Mouse (Mus musculus) embryonic facial prominence, embryonic 13.5 days (tissue): ENCODE results near the gene Acox1. TPM values are rescaled to one million over a fixed set of nuclear protein-coding genes. Genes with fewer than 3 reads are reported as not detected.

Source experiments
- ATAC-seq: fragments of 200-750 bp; cut with Nextera tagmentation; 2 replicates; pipeline ENCODE4 v1.8.0; 2017; ENCODE audit warnings: low read depth; ENCODE audit not compliant: insufficient number of reproducible peaks, insufficient read depth, low FRiP score, low TSS enrichment
- H3K27ac ChIP-seq: fragments of 300-500 bp; sonication (generic); 2 replicates; pipeline ENCODE4 v1.5.1; 2015; ENCODE audit warnings: moderate library complexity, mild to moderate bottlenecking, inconsistent platforms
- H3K27me3 ChIP-seq: fragments of 300-500 bp; sonication (generic); 2 replicates; pipeline ENCODE4 v1.6.1; 2015; ENCODE audit warnings: mild to moderate bottlenecking, inconsistent platforms
- H3K36me3 ChIP-seq: fragments of 300-500 bp; sonication (generic); 2 replicates; pipeline ENCODE4 v1.6.1; 2015; ENCODE audit warnings: mild to moderate bottlenecking, inconsistent platforms
- H3K4me1 ChIP-seq: fragments of 300-500 bp; sonication (generic); 2 replicates; pipeline ENCODE4 v1.6.1; 2015; ENCODE audit warnings: inconsistent platforms
- H3K4me2 ChIP-seq: fragments of 300-500 bp; sonication (generic); 2 replicates; pipeline ENCODE4 v1.6.1; 2015; ENCODE audit warnings: moderate library complexity, mild to moderate bottlenecking, inconsistent platforms
- H3K4me3 ChIP-seq: fragments of 300-500 bp; sonication (generic); 2 replicates; pipeline ENCODE4 v1.5.1; 2015; ENCODE audit warnings: mild to moderate bottlenecking, inconsistent platforms
- H3K9ac ChIP-seq: fragments of 300-500 bp; sonication (generic); 2 replicates; pipeline ENCODE4 v1.6.1; 2015; ENCODE audit warnings: mild to moderate bottlenecking, inconsistent platforms
- H3K9me3 ChIP-seq: fragments of 300-500 bp; sonication (generic); 2 replicates; pipeline ENCODE4 v1.6.1; 2016; ENCODE audit warnings: inconsistent platforms
- WGBS: fragments of 180-500 bp; shearing (Covaris S2); methylation state at CpG from one replicate; pipeline ENCODE4 v1.1.7; 2015; ENCODE audit warnings: mixed read lengths; 5-methylcytosine and 5-hydroxymethylcytosine counted together
- polyA plus RNA-seq: library from polyadenylated mRNA; unstranded; fragments of >200 nt; fragmentation: Nextera tagmentation; extraction: Ambion mirVana; gene quantifications from 2 replicates; pipeline ENCODE4 v1.2.1, GENCODE M21; 2015

Gene Acox1
- polyA plus RNA-seq, 1 experiment from 2014 or later, result 21.4 TPM

- H3K36me3 ChIP-seq, result peaks cover 56% of the 10 kb centered on the region
- ATAC-seq, result no peak
These were observed 11.5 kb downstream of the Acox1 start for GRCm38 (mm10) chr11:116187226-116187930.

DNA sequence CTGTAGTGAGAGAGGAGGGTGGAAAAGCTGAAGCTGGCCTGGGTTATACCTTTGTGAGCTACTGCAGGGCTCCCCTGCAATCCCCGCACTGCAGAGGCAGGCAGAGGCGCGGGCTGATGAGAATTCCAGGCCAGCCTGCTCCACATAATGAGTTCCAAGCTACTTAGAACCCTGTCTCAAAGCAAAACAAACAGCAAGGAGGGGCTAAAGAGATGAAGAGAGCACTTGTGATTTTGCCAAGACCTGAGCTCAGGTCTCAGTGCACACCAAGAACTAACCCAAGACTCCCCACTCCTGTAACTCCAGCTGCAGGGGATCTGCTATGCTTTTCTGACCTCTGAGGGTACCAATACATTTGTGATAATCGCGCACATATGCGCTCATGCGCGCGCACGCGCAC is 12.5 kb downstream of the Acox1 start:
- Histone ChIP-seq H3K36me3 (peaks cover 64% of the 10 kb centered on the region), H3K9me3 (no peaks in the 10 kb centered on the region), H3K4me3 (no peak overlapping the region), H3K27me3 (no peaks in the 10 kb centered on the region), H3K4me1 (peaks cover 20% of the 10 kb centered on the region), H3K9ac (peak overlapping the region; percentile 21; the same call in 1 of the 2 replicates), H3K27ac (peak overlapping the region; percentile 84), H3K4me2 (no peak overlapping the region)
- WGBS, result 61% methylated on average over 11 of the region's 11 CpGs
- ATAC-seq, result no peak

More at GRCm38 (mm10) chr11:116187226-116187930, 11.5 kb downstream of the Acox1 start:
- Histone ChIP-seq H3K4me2 (no peak overlapping the region), H3K4me1 (peaks cover 20% of the 10 kb centered on the region), H3K9me3 (no peaks in the 10 kb centered on the region), H3K4me3 (no peak overlapping the region), H3K9ac (peak overlapping the region; percentile 47; the same call in 1 of the 2 replicates), H3K27ac (peak overlapping the region; percentile 73), H3K27me3 (no peaks in the 10 kb centered on the region)
- WGBS, result 49% methylated on average over 11 of the region's 11 CpGs

DNA sequence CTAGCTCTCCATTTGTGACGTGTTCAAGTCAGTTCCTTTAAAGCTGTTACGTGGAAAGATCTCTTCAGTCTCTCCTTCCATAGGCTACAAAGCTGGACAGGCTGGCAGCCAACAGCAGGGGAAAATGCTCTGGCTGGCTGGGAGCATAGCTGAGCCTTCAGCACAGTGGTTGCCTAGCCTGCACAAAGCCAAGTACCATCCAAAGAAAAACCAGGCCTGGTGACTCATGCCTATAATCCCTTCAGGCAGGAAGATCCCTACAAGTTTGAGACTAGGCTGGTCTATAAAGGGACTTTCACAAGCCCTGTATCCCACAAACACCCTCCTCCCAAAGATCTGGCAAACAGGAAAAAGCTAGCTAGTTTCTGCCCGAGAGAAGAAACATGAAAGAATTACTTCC is 13.0 kb downstream of the Acox1 start:
- H3K9me3 ChIP-seq, result no peaks in the 10 kb centered on the region
- no peaks in the 10 kb centered on the region for H3K27me3 ChIP-seq
- no peak overlapping the region for H3K4me3 ChIP-seq
- H3K4me2 ChIP-seq, result no peak overlapping the region
- ATAC-seq, result no peak
- no peak overlapping the region for H3K9ac ChIP-seq
- H3K27ac ChIP-seq, result peak overlapping the region; percentile 84
- peaks cover 20% of the 10 kb centered on the region for H3K4me1 ChIP-seq
- 71% methylated on average over 3 of the region's 3 CpGs for WGBS
- H3K36me3 ChIP-seq, result peaks cover 62% of the 10 kb centered on the region

DNA sequence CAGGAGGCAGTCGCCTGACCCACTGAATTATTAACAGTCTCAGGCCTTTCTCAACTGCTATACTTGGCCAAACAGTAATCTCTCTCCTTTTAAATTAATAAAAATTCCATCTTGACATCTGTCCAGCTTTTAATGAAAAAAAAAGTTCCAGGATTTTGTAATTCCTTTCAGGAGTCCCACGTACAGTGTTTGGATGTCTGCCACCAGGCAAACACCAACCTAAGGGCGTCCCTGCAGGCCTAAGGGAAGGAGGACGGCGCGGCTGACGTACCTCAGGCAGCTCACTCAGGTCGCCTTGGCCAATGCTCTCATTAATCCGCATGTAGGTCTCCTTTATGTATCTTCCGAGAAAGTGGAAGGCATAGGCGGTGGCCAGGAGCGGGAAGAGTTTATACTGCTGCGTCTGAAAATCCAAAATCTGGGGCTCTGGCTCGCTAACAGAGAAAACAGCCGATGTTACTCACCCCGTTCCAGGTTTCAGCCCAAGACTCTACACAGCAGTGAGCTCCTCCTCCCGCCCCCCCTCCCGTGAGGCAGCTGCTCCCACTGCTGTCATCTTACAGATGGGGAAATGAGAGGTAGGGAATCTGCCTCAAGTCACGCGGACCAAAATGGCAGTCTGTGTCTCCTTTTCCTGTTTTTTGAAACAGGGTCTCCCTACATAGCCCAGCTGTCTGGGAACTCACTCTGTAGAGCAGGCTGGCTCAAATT is 20.3 kb downstream of the Acox1 start:
- 87% methylated on average over 20 of the region's 20 CpGs for WGBS

DNA sequence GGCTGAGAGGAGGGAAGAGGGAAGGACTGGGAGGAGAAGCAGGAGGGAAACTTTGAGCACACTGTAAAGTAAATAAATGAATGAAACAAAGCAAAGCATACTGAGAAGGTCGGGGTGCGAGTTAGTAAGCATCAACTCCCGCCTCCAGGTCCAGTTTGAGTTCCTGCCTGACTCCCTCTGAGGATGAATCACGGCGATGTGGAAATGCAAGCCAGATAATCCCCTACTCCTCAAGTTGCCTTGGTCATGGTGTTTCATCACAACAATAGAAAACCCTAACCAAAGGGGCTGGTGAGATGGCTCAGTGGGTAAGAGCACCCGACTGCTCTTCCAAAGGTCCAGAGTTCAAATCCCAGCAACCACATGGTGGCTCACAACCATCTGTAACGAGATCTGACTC is 22.8 kb downstream of the Acox1 start:
- Histone ChIP-seq H3K36me3 (peaks cover 90% of the 10 kb centered on the region), H3K9ac (no peak overlapping the region)
- 84% methylated on average over 7 of the region's 7 CpGs for WGBS

More for the DNA sequence above, 20.3 kb downstream of the Acox1 start:
- Histone ChIP-seq H3K9me3 (no peaks in the 10 kb centered on the region), H3K9ac (no peak overlapping the region), H3K27ac (no peak overlapping the region), H3K27me3 (no peaks in the 10 kb centered on the region), H3K4me2 (no peak overlapping the region), H3K36me3 (peaks cover 87% of the 10 kb centered on the region), H3K4me1 (no peaks in the 10 kb centered on the region), H3K4me3 (no peak overlapping the region)
- ATAC-seq, result no peak

DNA sequence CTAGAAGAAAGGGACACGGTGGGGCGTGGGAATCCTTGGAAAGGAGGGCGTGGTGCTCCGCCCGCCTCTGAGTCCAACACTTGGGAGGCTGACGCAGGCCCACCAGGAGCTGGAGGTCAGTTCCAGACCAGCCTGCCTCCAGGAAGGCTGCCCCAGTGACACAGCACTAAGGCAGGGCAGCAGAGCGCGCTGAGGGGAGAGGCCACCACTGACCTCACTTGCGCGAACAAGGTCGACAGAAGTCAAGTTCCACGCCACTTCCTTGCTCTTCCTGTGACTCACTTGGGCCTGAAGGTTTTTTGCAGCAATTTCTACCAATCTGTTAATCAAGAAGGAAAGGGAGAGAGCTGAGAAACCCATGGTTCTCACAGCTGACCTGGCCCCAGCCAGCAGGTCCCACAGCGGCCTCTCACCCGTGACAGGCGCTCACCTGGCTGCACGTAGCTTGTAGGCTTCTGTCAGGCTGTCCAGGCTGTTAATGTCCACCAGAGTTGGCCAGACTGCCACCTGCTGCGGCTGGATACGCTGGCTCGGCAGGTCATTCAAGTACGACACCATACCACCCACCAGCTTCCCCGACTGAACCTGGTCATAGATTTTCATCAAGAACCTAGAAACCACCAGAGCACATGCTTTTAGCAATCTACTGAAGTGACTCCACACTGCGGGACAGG is 23.9 kb downstream of the Acox1 start:
- Histone ChIP-seq H3K27me3 (no peaks in the 10 kb centered on the region), H3K4me3 (no peak overlapping the region), H3K4me2 (no peak overlapping the region), H3K9ac (no peak overlapping the region), H3K27ac (no peak overlapping the region), H3K9me3 (no peaks in the 10 kb centered on the region), H3K36me3 (peaks cover 79% of the 10 kb centered on the region), H3K4me1 (no peaks in the 10 kb centered on the region)
- WGBS, result 92% methylated on average over 22 of the region's 22 CpGs
- no peak for ATAC-seq

More for the DNA sequence above, 22.8 kb downstream of the Acox1 start:
- ATAC-seq, result no peak
- Histone ChIP-seq H3K9me3 (no peaks in the 10 kb centered on the region), H3K4me1 (no peaks in the 10 kb centered on the region), H3K4me2 (no peak overlapping the region), H3K27me3 (no peaks in the 10 kb centered on the region), H3K27ac (no peak overlapping the region), H3K4me3 (no peak overlapping the region)

GRCm38 (mm10) chr11:116171959-116172358 is 26.9 kb downstream of the Acox1 start:
- no peaks in the 10 kb centered on the region for H3K27me3 ChIP-seq
- no peak overlapping the region for H3K9ac ChIP-seq
- H3K4me3 ChIP-seq, result no peak overlapping the region
- H3K4me1 ChIP-seq, result peaks cover 10% of the 10 kb centered on the region
- no peak overlapping the region for H3K4me2 ChIP-seq
- WGBS, result 78% methylated on average over 2 of the region's 2 CpGs
- H3K27ac ChIP-seq, result no peak overlapping the region
- ATAC-seq, result no peak
- peaks cover 52% of the 10 kb centered on the region for H3K36me3 ChIP-seq
- H3K9me3 ChIP-seq, result no peaks in the 10 kb centered on the region

DNA sequence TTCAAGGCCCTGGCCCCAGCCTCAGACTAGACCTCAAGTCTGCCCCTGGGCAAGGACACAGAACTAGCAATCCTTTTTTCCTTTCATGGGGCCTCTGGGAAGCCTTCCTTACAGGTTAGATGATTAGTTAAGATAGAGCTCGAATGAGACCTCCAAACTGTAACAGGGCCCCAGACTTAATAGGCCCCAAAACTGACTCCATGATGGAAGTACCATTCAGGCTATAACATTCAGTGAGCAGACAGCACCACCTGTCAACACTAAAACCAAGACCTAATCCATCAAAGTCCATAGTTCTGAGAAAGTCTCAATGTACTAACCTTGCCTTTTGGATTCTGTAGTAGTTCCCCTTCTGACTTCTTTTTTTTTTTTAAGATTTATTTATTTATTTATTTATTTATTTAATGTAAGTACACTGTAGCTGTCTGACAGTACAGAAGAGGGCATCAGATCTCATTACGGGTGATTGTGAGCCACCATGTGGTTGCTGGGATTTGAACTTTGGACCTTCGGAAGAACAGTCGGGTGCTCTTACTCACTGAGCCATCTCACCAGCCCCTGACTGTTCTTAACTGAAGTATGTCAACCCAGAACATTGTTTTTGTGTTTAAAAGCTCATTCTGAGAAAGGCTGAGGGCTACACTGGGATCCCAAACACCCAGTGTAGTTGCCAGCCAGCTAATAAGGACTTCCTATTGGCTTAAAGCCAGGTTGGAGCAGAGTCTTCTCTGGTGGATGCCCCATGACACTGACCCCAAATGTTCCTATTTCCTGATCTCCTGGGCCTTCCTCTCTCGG is 28.6 kb downstream of the Acox1 start:
- Histone ChIP-seq H3K36me3 (peaks cover 46% of the 10 kb centered on the region), H3K4me1 (peaks cover 22% of the 10 kb centered on the region), H3K9ac (no peak overlapping the region), H3K9me3 (no peaks in the 10 kb centered on the region), H3K27me3 (no peaks in the 10 kb centered on the region), H3K27ac (no peak overlapping the region), H3K4me2 (no peak overlapping the region), H3K4me3 (no peak overlapping the region)
- ATAC-seq, result no peak
- WGBS, result 81% methylated on average over 5 of the region's 5 CpGs

- Histone ChIP-seq H3K27ac (no peak overlapping the region), H3K9me3 (no peaks in the 10 kb centered on the region), H3K36me3 (peaks cover 44% of the 10 kb centered on the region), H3K4me1 (peaks cover 22% of the 10 kb centered on the region), H3K9ac (no peak overlapping the region), H3K4me3 (no peak overlapping the region), H3K27me3 (no peaks in the 10 kb centered on the region), H3K4me2 (no peak overlapping the region)
- 74% methylated on average over 3 of the region's 3 CpGs for WGBS
- ATAC-seq, result no peak
These were observed 29.6 kb downstream of the Acox1 start for GRCm38 (mm10) chr11:116169214-116169613.

DNA sequence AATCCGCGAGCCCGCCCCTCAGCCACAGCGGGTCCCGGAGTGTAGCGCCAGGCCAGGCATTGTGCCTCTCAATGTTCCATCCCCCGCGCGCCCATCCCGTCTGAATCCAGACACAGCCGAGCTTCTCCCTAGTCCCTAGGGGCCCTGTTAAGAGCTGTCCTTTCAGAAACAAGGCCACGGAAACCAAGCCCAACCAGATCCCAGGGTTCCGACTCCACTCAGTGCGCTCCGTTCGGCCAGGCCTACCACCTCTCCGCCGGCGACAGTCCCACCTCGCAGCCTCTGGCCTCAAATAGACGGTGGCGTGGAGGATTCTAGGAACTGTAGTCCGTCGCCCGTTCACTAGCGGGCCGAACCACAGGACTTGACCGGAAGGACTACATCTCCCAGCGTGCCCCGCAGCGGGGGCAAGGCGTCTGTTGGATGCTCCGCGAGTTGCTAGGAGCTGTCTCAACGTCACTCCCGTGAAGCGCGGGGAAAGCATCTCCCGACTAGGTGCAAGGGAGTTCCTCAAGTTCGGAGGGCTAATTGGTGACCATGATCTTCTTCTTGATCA is 30.9 kb downstream of the Acox1 start, which contains the start of gene Fbf1:
TSS of gene Fbf1 (minus strand) at position 283 of the 556 bp plus-strand sequence.
- Histone ChIP-seq H3K27me3 (no peaks in the 10 kb centered on the region), H3K9ac (peak within 1 kb of the TSS; percentile 88), H3K4me1 (peaks cover 22% of the 10 kb centered on the region), H3K36me3 (peaks cover 44% of the 10 kb centered on the region), H3K27ac (peak within 1 kb of the TSS; percentile 91), H3K4me2 (peak within 1 kb of the TSS; percentile 76), H3K4me3 (peak within 1 kb of the TSS; percentile 77), H3K9me3 (no peaks in the 10 kb centered on the region)
- WGBS, result under 1% methylated on average over 40 of the region's 40 CpGs
- peak; percentile 90 for ATAC-seq

DNA sequence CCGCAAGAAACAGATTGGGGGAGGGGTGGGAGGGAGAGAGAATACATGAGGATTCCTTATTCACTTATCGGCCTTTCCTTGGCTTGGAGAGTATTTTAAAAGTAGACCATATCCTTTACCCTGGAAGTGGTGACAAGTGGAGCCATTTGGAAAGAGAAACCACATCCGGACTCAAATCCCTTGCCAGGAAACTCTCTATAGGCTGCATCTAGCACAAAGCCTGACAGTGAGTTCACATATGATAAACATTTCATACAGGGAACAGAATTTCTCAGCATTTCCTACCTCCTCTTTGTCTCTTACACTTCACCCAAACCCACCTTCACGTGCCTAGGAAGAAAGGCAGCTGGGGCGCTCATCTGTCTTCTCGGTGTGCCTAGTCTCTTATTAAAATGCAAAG is 31.6 kb downstream of the Acox1 start:
- Histone ChIP-seq H3K36me3 (peaks cover 40% of the 10 kb centered on the region), H3K27ac (peak overlapping the region; percentile 91), H3K4me1 (peaks cover 25% of the 10 kb centered on the region), H3K9me3 (no peaks in the 10 kb centered on the region), H3K4me3 (peak overlapping the region; percentile 77), H3K27me3 (no peaks in the 10 kb centered on the region), H3K4me2 (peak overlapping the region; percentile 76), H3K9ac (peak overlapping the region; percentile 88)
- ATAC-seq, result no peak
- 4% methylated on average over 6 of the region's 6 CpGs for WGBS
